Mouse (Mus musculus): Measurements from ENCODE around the gene Tmem109. TPM values are rescaled to one million over a fixed set of nuclear protein-coding genes. Genes with fewer than 3 reads are reported as not detected.

The Tmem109 gene
- total RNA-seq, 2 experiments from 2014 or later, result 100 to 104 TPM

GRCm38 (mm10) chr19:10880975-10881425, 801 bp downstream of the Tmem109 start:
- DNase-seq, result peak; percentile 52

- peak; percentile 63 for DNase-seq
Observed at GRCm38 (mm10) chr19:10880085-10880974, 1.5 kb downstream of the Tmem109 start.

- DNase-seq, result no peak
Observed at GRCm38 (mm10) chr19:10878201-10878837, 3.5 kb downstream of the Tmem109 start.

GRCm38 (mm10) chr19:10871328-10871961, 10.4 kb downstream of the Tmem109 start:
- DNase-seq, result no peak

GRCm38 (mm10) chr19:10870676-10871075, 11.1 kb downstream of the Tmem109 start:
- no peak for DNase-seq

GRCm38 (mm10) chr19:10869886-10870527, 11.8 kb downstream of the Tmem109 start, which contains the start of gene Tmem132a:
TSS of gene Tmem132a (minus strand) at chr19:10869940.
- no peak for DNase-seq

- DNase-seq, result peak; percentile 82
Observed at GRCm38 (mm10) chr19:10869241-10869885, 12.4 kb downstream of the Tmem109 start.

GRCm38 (mm10) chr19:10868623-10869141, 13.1 kb downstream of the Tmem109 start:
- DNase-seq, result no peak

- DNase-seq, result no peak
Observed at GRCm38 (mm10) chr19:10867946-10868622, 13.7 kb downstream of the Tmem109 start.

- no peak for DNase-seq
Observed at GRCm38 (mm10) chr19:10866351-10866750, 15.4 kb downstream of the Tmem109 start.

GRCm38 (mm10) chr19:10860072-10860497, 21.7 kb downstream of the Tmem109 start:
- no peak for DNase-seq

- DNase-seq, result no peak
Observed at GRCm38 (mm10) chr19:10856520-10856919, 25.3 kb downstream of the Tmem109 start.

GRCm38 (mm10) chr19:10855422-10855821, 26.4 kb downstream of the Tmem109 start:
- DNase-seq, result no peak

GRCm38 (mm10) chr19:10847311-10848087, 34.3 kb downstream of the Tmem109 start:
- peak; percentile 66 for DNase-seq

- no peak for DNase-seq
Observed at GRCm38 (mm10) chr19:10846150-10846549, 35.7 kb downstream of the Tmem109 start.

- DNase-seq, result no peak
Observed at GRCm38 (mm10) chr19:10845454-10845853, 36.3 kb downstream of the Tmem109 start.

- DNase-seq, result no peak
Observed at GRCm38 (mm10) chr19:10844206-10844605, 37.6 kb downstream of the Tmem109 start.

GRCm38 (mm10) chr19:10842914-10843313, 38.9 kb downstream of the Tmem109 start:
- no peak for DNase-seq

- peak; percentile 37 for DNase-seq
Observed at GRCm38 (mm10) chr19:10841721-10842626, 39.8 kb downstream of the Tmem109 start.
